Mouse (Mus musculus) stomach, postnatal 0 days (tissue): ENCODE measurements around the gene Idh1. TPM values are rescaled to one million over a fixed set of nuclear protein-coding genes. Genes with fewer than 3 reads are reported as not detected.
A peak's percentile ranks its signal among the peaks of the same experiment; 100 is the strongest.

ENCODE experiments used
- ATAC-seq: fragments of 200-750 bp; cut with Nextera tagmentation; 2 replicates; pipeline ENCODE4 v1.8.0; 2017; ENCODE audit not compliant: low FRiP score, low TSS enrichment
- DNase-seq: peaks from one replicate; pipeline ENCODE4 v3.0.0-alpha.2; 2016; ENCODE audit warnings: low spot score
- H3K27ac ChIP-seq: fragments of 300-500 bp; sonication (generic); replicated peaks from 2 replicates; pipeline ENCODE4 v1.5.1; 2014; ENCODE audit warnings: mild to moderate bottlenecking, control low read depth
- H3K27me3 ChIP-seq: fragments of 300-500 bp; sonication (generic); 2 replicates; pipeline ENCODE4 v1.6.1; 2014; ENCODE audit warnings: low read length; ENCODE audit not compliant: control insufficient read depth, insufficient read depth
- H3K36me3 ChIP-seq: fragments of 300-500 bp; sonication (generic); 2 replicates; pipeline ENCODE4 v1.6.1; 2014; ENCODE audit warnings: low read length, mixed read lengths; ENCODE audit not compliant: control insufficient read depth, insufficient read depth
- H3K4me1 ChIP-seq: fragments of 300-500 bp; sonication (generic); replicated peaks from 2 replicates; pipeline ENCODE4 v1.6.1; 2014; ENCODE audit warnings: antibody characterized with exemption; ENCODE audit not compliant: control insufficient read depth, insufficient read depth
- H3K4me2 ChIP-seq: fragments of 300-500 bp; sonication (generic); replicated peaks from 2 replicates; pipeline ENCODE4 v1.6.1; 2014; ENCODE audit warnings: low read depth, mild to moderate bottlenecking, control low read depth, moderate library complexity
- H3K4me3 ChIP-seq: fragments of 300-500 bp; sonication (generic); 2 replicates; pipeline ENCODE4 v1.5.1; 2014; ENCODE audit warnings: low read depth, low read length, control low read depth
- H3K9ac ChIP-seq: fragments of 300-500 bp; sonication (generic); 2 replicates; pipeline ENCODE4 v1.6.1; 2014; ENCODE audit warnings: mild to moderate bottlenecking, low read length, control low read depth, mixed read lengths
- H3K9me3 ChIP-seq: fragments of 300-500 bp; sonication (generic); 2 replicates; pipeline ENCODE4 v1.6.1; 2016; ENCODE audit warnings: low read length; ENCODE audit not compliant: control insufficient read depth
- CTCF ChIP-seq: IDR thresholded peaks from 2 replicates; pipeline ENCODE4 v1.5.1; 2016; ENCODE audit warnings: antibody characterized with exemption, low read depth, mild to moderate bottlenecking, moderate library complexity
- EP300 ChIP-seq: optimal IDR thresholded peaks from 2 replicates; pipeline ENCODE3; 2016; ENCODE audit warnings: antibody characterized with exemption
- WGBS: fragments of 180-500 bp; shearing (Covaris S2); extraction: QIAGEN DNeasy Blood & Tissue Kit; methylation state at CpG from one replicate; pipeline ENCODE4 v1.1.7; 2014; 5-methylcytosine and 5-hydroxymethylcytosine counted together
- polyA plus RNA-seq: library from polyadenylated mRNA; unstranded; fragments of >200 nt; fragmentation: Nextera tagmentation; extraction: Ambion mirVana; gene quantifications from 2 replicates; pipeline ENCODE4 v1.2.1, GENCODE M21; 2015

Gene Idh1
- polyA plus RNA-seq, 1 experiment from 2014 or later, result 177 TPM

DNA sequence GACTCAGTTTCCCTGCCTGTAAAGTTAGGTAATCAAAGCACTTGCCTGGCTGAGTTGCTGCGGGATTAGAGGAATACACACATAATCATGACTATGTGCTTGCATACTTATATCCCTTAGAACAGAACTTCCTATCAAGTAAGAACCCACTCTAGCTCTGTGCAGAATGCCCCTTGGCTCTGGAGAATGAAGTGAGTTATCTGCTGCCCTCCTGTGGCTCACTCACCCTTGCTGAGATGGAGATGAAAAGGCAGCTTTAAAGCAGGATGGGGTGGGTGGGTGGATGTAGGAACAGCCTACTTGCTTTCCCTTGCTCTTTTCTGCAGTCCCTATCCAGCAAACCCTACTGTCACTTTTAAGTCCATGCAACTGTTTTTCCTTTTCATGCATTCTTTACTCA is 24.1 kb downstream of the Idh1 start:
- no peak overlapping the region for H3K9ac ChIP-seq
- 97% methylated on average over 1 of the region's 1 CpGs for WGBS
- no peak overlapping the region for H3K4me2 ChIP-seq
- no peaks in the 10 kb centered on the region for H3K9me3 ChIP-seq
- no peaks in the 10 kb centered on the region for H3K27me3 ChIP-seq
- H3K36me3 ChIP-seq, result peaks cover 32% of the 10 kb centered on the region
- TF ChIP-seq EP300, result no peak
- TF ChIP-seq CTCF, result peak; percentile 40
- H3K4me1 ChIP-seq, result no peaks in the 10 kb centered on the region
- ATAC-seq (no peak), DNase-seq (no peak)
- no peak overlapping the region for H3K27ac ChIP-seq
- no peak overlapping the region for H3K4me3 ChIP-seq

DNA sequence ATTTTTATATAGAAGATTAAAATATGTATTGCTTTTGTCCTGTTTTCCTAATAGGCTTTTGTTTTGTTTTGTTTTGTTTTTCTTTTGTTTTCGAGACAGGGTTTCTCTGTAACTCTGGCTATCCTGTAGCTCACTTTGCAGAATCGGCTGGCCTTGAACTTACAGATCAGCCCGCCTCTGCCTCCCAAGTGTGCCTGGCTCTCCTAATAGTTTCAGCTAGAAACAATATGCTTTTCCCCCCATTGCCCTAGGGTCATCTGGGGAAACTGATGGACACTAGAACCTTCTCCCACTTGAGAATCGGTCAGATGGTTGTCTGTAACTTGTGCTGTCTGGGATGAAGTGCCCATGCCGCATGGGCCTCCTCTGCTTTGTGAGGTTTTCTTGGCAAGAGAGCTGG is 30.2 kb downstream of the Idh1 start:
- no peaks in the 10 kb centered on the region for H3K9me3 ChIP-seq
- no peak for TF ChIP-seq EP300
- no peak for TF ChIP-seq CTCF
- ATAC-seq, result no peak

DNA sequence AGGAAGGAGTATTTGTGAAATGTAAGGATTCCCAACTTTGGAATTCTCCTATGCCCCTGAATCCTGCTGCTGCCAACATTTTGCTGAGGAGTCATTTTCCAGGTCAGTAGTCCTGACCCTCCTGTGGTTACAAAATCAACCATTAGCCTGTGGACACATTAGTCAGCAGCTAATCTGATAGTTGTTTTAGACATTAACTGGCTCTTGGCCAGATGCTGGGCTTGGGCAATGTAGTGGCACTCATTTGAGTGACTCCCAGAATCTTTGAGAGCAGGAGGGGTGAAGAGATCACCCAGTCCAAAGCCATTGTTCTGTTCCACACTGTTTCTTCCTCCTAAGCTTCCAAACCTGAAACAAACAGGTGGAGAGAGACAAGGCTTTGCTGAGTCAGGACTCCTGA is 31.5 kb downstream of the Idh1 start:
- H3K9ac ChIP-seq, result no peak overlapping the region
- no peak for TF ChIP-seq CTCF
- TF ChIP-seq EP300, result no peak
- H3K9me3 ChIP-seq, result no peaks in the 10 kb centered on the region
- ATAC-seq (no peak), DNase-seq (peak; percentile 29)
- H3K27me3 ChIP-seq, result no peaks in the 10 kb centered on the region
- 0 out of 2 replicates have a peak, but pooled peaks cover 2% of the 10 kb centered on the region for H3K36me3 ChIP-seq
- H3K4me3 ChIP-seq, result no peak overlapping the region
- no peak overlapping the region for H3K4me2 ChIP-seq
- H3K4me1 ChIP-seq, result no peaks in the 10 kb centered on the region
- no peak overlapping the region for H3K27ac ChIP-seq

More for the DNA sequence above, 30.2 kb downstream of the Idh1 start:
- H3K27me3 ChIP-seq, result no peaks in the 10 kb centered on the region
- no peak overlapping the region for H3K4me2 ChIP-seq
- 94% methylated on average over 5 of the region's 5 CpGs for WGBS
- H3K36me3 ChIP-seq, result peaks cover 9% of the 10 kb centered on the region; the same call in 1 of the 2 replicates
- H3K4me1 ChIP-seq, result no peaks in the 10 kb centered on the region
- DNase-seq, result no peak
- H3K4me3 ChIP-seq, result no peak overlapping the region
- H3K9ac ChIP-seq, result no peak overlapping the region
- no peak overlapping the region for H3K27ac ChIP-seq

DNA sequence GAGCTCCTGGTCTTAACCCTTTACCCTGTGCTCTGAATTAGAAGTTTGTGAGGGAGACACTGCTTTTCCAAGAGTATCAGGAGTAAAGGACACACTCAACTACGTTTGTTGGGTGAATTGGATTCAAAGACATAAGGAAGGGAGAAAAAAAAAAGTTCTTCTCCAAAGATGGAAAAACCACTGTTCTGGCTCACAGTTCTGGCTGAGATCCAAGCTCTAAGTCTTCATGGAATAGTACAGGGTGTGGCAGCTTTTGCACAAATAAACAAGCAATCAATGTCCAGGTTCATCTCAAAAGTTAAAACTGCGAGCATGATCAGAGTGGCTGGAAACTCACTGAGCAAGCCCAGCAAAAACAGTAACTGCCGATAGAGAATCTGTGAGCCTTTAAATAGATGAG is 38.3 kb downstream of the Idh1 start:
- WGBS, result 52% methylated on average over 3 of the region's 3 CpGs
- no peaks in the 10 kb centered on the region for H3K27me3 ChIP-seq
- TF ChIP-seq EP300 (no peak), CTCF (no peak)

DNA sequence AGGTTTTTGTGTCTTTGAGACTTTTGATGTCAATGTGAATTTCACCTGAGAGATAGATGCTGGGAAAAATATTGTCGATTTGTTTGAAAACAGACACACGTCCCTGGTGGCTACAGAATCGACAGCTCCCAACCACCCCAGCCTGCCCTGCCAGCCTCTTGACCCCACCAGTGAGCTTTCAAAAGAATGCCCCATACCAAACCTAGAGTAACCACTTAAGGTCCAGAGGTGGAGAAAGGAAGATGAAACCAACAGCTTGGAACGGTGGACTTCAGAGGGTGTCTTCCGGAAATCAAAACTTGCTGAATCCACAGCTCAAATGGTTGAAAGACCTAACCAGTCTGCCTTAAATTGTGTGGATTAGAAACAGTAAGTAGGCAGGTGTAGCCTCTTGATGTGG is 39.0 kb downstream of the Idh1 start:
- H3K9ac ChIP-seq, result no peak overlapping the region
- 87% methylated on average over 5 of the region's 5 CpGs for WGBS

More for the DNA sequence above, 38.3 kb downstream of the Idh1 start:
- Histone ChIP-seq H3K27ac (no peak overlapping the region), H3K4me1 (no peaks in the 10 kb centered on the region), H3K9me3 (no peaks in the 10 kb centered on the region), H3K36me3 (no peaks in the 10 kb centered on the region), H3K4me3 (no peak overlapping the region), H3K4me2 (no peak overlapping the region), H3K9ac (no peak overlapping the region)
- ATAC-seq, result no peak
- DNase-seq, result no peak

DNA sequence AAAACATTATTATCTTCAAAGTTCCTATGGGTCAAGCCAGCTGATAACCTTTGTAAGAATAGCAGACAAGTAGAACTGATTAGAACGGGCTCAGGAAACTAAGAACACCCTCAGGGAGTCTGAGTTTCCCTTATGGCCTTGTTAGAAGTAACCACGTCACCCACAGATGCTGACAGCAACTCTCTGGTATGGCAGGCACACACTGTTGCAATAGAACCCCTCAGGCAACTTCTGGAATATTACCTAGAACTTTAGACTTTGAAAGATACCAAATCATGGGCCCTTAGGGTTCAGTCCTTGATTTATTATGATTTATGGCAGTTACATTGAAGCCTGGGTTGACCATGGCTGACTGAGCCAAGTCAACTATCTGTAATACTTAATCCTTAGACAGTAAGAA is 39.7 kb downstream of the Idh1 start:
- no peak overlapping the region for H3K9ac ChIP-seq
- no peak for TF ChIP-seq CTCF
- no peak for TF ChIP-seq EP300
- no peaks in the 10 kb centered on the region for H3K36me3 ChIP-seq
- no peaks in the 10 kb centered on the region for H3K27me3 ChIP-seq
- DNase-seq (no peak), ATAC-seq (no peak)
- no peaks in the 10 kb centered on the region for H3K9me3 ChIP-seq
- no peak overlapping the region for H3K4me2 ChIP-seq
- 39% methylated on average over 2 of the region's 2 CpGs for WGBS
- no peaks in the 10 kb centered on the region for H3K4me1 ChIP-seq
- no peak overlapping the region for H3K4me3 ChIP-seq
- H3K27ac ChIP-seq, result no peak overlapping the region

More for the DNA sequence above, 39.0 kb downstream of the Idh1 start:
- Histone ChIP-seq H3K27ac (no peak overlapping the region), H3K4me3 (no peak overlapping the region), H3K4me2 (no peak overlapping the region), H3K36me3 (no peaks in the 10 kb centered on the region), H3K4me1 (no peaks in the 10 kb centered on the region), H3K27me3 (no peaks in the 10 kb centered on the region), H3K9me3 (no peaks in the 10 kb centered on the region)
- DNase-seq (no peak), ATAC-seq (no peak)
- TF ChIP-seq CTCF, result no peak
- no peak for TF ChIP-seq EP300
